Mouse (Mus musculus) bone marrow macrophage, adult 2 months (primary cell): ENCODE data around the gene Coq2.

ENCODE experiments used
- CTCF ChIP-seq: IDR thresholded peaks from 2 replicates; pipeline ENCODE4 v1.5.1; 2012; ENCODE audit warnings: low read depth, mild to moderate bottlenecking, low read length, moderate library complexity
- POLR2A ChIP-seq: IDR thresholded peaks from 2 replicates; pipeline ENCODE4 v1.6.1; 2012; ENCODE audit warnings: mild to moderate bottlenecking, low read depth, low read length, borderline replicate concordance

DNA sequence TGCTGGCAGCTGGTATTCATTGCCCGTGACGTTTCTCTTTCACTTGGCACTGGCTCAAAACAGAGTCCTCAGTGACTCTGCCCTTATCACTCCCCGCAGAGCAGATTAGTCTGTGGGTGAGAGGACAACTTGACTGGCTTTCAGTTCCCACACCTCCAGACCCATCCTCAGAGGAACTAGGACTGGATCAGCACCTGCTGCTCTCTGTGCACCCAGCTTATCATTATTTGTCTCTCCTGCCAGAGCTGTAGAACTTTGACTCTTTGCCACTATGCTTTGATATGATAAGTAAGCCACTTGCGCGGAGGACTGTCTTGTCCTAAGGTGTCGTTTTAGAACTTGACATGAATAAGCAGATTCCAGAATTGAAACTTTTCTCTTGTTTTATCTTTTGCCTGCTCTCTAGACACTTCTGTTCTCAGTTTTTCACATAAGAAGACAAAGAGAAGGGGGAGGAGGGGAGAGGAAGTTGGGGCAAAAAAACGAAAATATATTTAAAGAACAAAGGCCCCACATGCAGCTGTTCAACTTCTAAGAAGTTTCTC, 30.9 kb downstream of the Coq2 start:
- TF ChIP-seq POLR2A (no peak), CTCF (no peak)
